In the genomic region with DNA sequence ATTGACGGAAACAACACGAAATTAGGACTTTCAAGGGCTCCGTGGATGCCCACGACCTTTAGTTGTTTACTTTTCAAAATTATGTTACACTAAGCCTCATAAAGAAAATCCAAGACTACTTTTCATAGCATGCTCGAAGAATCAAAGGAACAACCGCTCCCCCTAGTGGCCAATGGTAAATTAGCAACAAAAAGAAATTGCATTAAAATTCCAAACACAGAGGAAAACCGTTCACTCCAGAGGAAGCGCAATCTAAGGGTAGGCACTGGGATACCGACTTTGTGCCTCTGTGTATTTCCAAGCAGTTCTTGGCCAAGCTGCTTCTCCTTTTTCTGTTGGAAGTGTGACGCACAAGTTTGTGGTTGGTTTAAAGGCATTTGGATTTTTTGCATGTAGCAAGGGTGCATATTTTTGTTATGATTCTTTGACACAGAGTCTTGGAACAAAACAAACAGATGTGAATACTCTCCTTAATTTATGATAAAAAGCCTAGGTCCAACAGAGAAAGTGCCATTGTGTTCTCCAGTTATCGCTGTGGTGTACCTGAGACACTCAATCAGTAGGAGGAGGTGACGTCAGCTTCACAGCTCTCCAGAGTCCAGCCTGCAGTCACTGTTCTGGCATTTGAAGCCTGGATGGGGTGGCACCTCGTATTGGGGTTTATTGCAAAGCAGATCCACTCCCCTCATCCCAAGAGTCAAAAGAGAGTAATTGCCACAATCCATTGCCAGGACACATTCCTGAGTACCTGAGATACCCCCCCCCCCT, we compare ENCODE assay signal across 9 mouse cellular contexts.
DNase-seq lines count a peak whose midpoint lies in the region; ATAC-seq and TF ChIP-seq lines count a peak whose summit lies in the region.
"Had no signal": no experiment of that assay in that cellular context is flagged by ENCODE, and none has a peak within 500 bp of the region (broad histone marks: within the 10 kb centered on the region; RNA-seq: fewer than 3 reads in every experiment).

No protein-coding gene starts in this region.

- H3K27me3 ChIP-seq in heart, embryonic 14.5 days (ENCODE audit: control insufficient read depth, insufficient read depth, low read length) = no peaks in the 10 kb centered on the region
- H3K27me3 ChIP-seq in heart, embryonic 12.5 days (replicated peaks) = no peaks in the 10 kb centered on the region
- H3K27me3 ChIP-seq in forebrain, postnatal 0 days (ENCODE audit: insufficient read depth, low read length) = no peaks in the 10 kb centered on the region
- no peaks in the 10 kb centered on the region for H3K27me3 ChIP-seq in midbrain, embryonic 13.5 days
- H3K27me3 ChIP-seq: liver, embryonic 15.5 days had no signal

- ATAC-seq in heart, embryonic 14.5 days (ENCODE audit: insufficient number of reproducible peaks, insufficient read depth, low FRiP score, low read depth) = no peak
- no peak for ATAC-seq in heart, embryonic 12.5 days (ENCODE audit: insufficient number of reproducible peaks, low FRiP score)
- peak; percentile 19; the same call in 1 of the 2 replicates for ATAC-seq in forebrain, postnatal 0 days
- ATAC-seq in midbrain, embryonic 13.5 days = peak; percentile 43
- ATAC-seq in megakaryocyte-erythroid progenitor cell, adult 5-6 weeks (replicated peaks; ENCODE audit: low FRiP score, low TSS enrichment, poor library complexity, severe bottlenecking) = no peak

- no peak overlapping the region for H3K4me3 ChIP-seq in heart, embryonic 14.5 days (ENCODE audit: control insufficient read depth in 1 of 2, insufficient read depth in 1 of 2, low read depth in 1 of 2, low read length in 2 of 2)
- H3K4me3 ChIP-seq in heart, embryonic 12.5 days = no peak overlapping the region
- H3K4me3 ChIP-seq in forebrain, postnatal 0 days (ENCODE audit: low read depth, low read length) = no peak overlapping the region
- no peak overlapping the region for H3K4me3 ChIP-seq in midbrain, embryonic 13.5 days (replicated peaks)
- H3K4me3 ChIP-seq: liver, embryonic 15.5 days had no signal

- no peaks in the 10 kb centered on the region for H3K9me3 ChIP-seq in heart, embryonic 14.5 days (ENCODE audit: control insufficient read depth, low read length)
- no peaks in the 10 kb centered on the region for H3K9me3 ChIP-seq in heart, embryonic 12.5 days (replicated peaks)
- no peaks in the 10 kb centered on the region for H3K9me3 ChIP-seq in forebrain, postnatal 0 days (ENCODE audit: low read length)
- H3K9me3 ChIP-seq in midbrain, embryonic 13.5 days = no peaks in the 10 kb centered on the region
- H3K9me3 ChIP-seq: liver, embryonic 15.5 days had no signal

- no peak overlapping the region for H3K9ac ChIP-seq in heart, embryonic 14.5 days (ENCODE audit: low read length)
- H3K9ac ChIP-seq in heart, embryonic 12.5 days = no peak overlapping the region
- H3K9ac ChIP-seq in forebrain, postnatal 0 days = no peak overlapping the region
- no peak overlapping the region for H3K9ac ChIP-seq in midbrain, embryonic 13.5 days (replicated peaks)
- H3K9ac ChIP-seq: liver, embryonic 15.5 days had no signal

- no peaks in the 10 kb centered on the region for H3K36me3 ChIP-seq in heart, embryonic 14.5 days (ENCODE audit: control insufficient read depth, insufficient read depth, low read length)
- H3K36me3 ChIP-seq in heart, embryonic 12.5 days = no peaks in the 10 kb centered on the region
- H3K36me3 ChIP-seq in forebrain, postnatal 0 days (ENCODE audit: insufficient read depth) = no peaks in the 10 kb centered on the region
- no peaks in the 10 kb centered on the region for H3K36me3 ChIP-seq in midbrain, embryonic 13.5 days
- H3K36me3 ChIP-seq: liver, embryonic 15.5 days had no signal

- H3K27ac ChIP-seq in heart, embryonic 14.5 days (replicated peaks in 1 of 2; ENCODE audit: control insufficient read depth in 1 of 2, insufficient read depth in 1 of 2, low read depth in 2 of 2, low read length in 2 of 2) = no peak overlapping the region
- no peak overlapping the region for H3K27ac ChIP-seq in heart, embryonic 12.5 days (ENCODE audit: poor library complexity, severe bottlenecking)
- H3K27ac ChIP-seq in forebrain, postnatal 0 days (ENCODE audit: low read depth, low read length) = no peak overlapping the region
- H3K27ac ChIP-seq in midbrain, embryonic 13.5 days = 0 out of 2 replicates have a peak overlapping the region, but pooled peaks have one; percentile 11
- H3K27ac ChIP-seq: liver, embryonic 15.5 days had no signal

- WGBS in heart, embryonic 14.5 days = 18% methylated on average over 13 of the region's 13 CpGs
- WGBS in heart, embryonic 12.5 days = 18% methylated on average over 13 of the region's 13 CpGs
- WGBS in forebrain, postnatal 0 days = 15% methylated on average over 13 of the region's 13 CpGs
- WGBS in midbrain, embryonic 13.5 days = 20% methylated on average over 13 of the region's 13 CpGs

- H3K4me1 ChIP-seq in heart, embryonic 14.5 days (ENCODE audit: control insufficient read depth in 2 of 2, insufficient read depth in 2 of 2, low read length in 2 of 2) = peaks cover 21 to 35% of the 10 kb centered on the region in 2 experiments
- H3K4me1 ChIP-seq in heart, embryonic 12.5 days (replicated peaks) = peaks cover 40% of the 10 kb centered on the region
- peaks cover 14% of the 10 kb centered on the region for H3K4me1 ChIP-seq in forebrain, postnatal 0 days (ENCODE audit: insufficient read depth)
- peaks cover 56% of the 10 kb centered on the region for H3K4me1 ChIP-seq in midbrain, embryonic 13.5 days (replicated peaks)

- DNase-seq in CD4-positive helper T cell, adult 2 months (ENCODE audit: low read depth, low spot score) = peak; percentile 8
- DNase-seq in c-Kit-positive CD71-positive TER-119-positive erythroid progenitor cells, embryonic 14.5 days (ENCODE audit: low spot score) = peak; percentile 22
- peak; percentile 91 for DNase-seq in forebrain, postnatal 0 days
- DNase-seq in layer of hippocampus, adult 18-20 months (ENCODE audit: low spot score in 2 of 2) = peak; percentile 63 to 88

- peak overlapping the region; percentile 45 for H3K4me2 ChIP-seq in heart, embryonic 14.5 days (ENCODE audit: low read length)
- no peak overlapping the region; the same call in 1 of the 2 replicates for H3K4me2 ChIP-seq in heart, embryonic 12.5 days
- H3K4me2 ChIP-seq in forebrain, postnatal 0 days (ENCODE audit: low read depth) = no peak overlapping the region; the same call in 1 of the 2 replicates
- H3K4me2 ChIP-seq in midbrain, embryonic 13.5 days (replicated peaks) = peak overlapping the region; percentile 12; the same call in 1 of the 2 replicates
- H3K4me2 ChIP-seq: liver, embryonic 15.5 days had no signal

- TF ChIP-seq CTCF in forebrain, postnatal 0 days (IDR thresholded peaks at IDR 0.05; ENCODE audit: low read depth) = peak; percentile 89

Comparison
In these comparisons a context has a peak if more than half of its experiments do, and no peak if none do; other contexts are left out.
1. H3K4me2 ChIP-seq: peak in heart, embryonic 14.5 days (single experiment) and midbrain, embryonic 13.5 days (single experiment); none in heart, embryonic 12.5 days (single experiment) and forebrain, postnatal 0 days (single experiment).
2. ATAC-seq: peak in forebrain, postnatal 0 days (single experiment) and midbrain, embryonic 13.5 days (single experiment); none in heart, embryonic 14.5 days (single experiment), heart, embryonic 12.5 days (single experiment) and megakaryocyte-erythroid progenitor cell, adult 5-6 weeks (single experiment).
3. DNase-seq: peak in every context shown above with its lines; median percentile 91 in forebrain, postnatal 0 days; 76 in layer of hippocampus, adult 18-20 months; 22 in c-Kit-positive CD71-positive TER-119-positive erythroid progenitor cells, embryonic 14.5 days; 8 in CD4-positive helper T cell, adult 2 months.